Mouse (Mus musculus): ENCODE results near the gene Galntl6. TPM values are rescaled to one million over a fixed set of nuclear protein-coding genes. Genes with fewer than 3 reads are reported as not detected.

The Galntl6 gene
- polyA plus RNA-seq, 1 experiment = 0.37 TPM

DNA sequence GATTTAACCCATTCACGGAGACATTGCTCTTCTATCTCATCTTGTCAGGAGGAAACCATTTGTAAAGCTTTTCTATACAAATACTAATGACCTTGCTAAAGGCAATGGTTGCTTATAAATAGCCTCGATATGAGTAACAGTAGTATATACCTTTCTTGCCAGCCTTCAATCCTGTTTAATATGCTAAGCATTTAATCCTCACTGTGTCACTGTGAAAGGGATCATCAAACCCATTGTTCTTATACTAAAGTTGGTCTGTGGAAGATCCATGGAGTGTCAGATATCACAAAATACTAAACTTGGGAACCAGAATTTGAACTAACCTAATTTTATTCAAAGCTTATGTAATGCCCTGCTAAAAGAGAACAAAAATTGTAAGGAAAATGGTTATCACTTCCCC lies 8.0 kb downstream of the Galntl6 start:
- H3K4me3 ChIP-seq (replicated peaks; ENCODE audit: control insufficient read depth, low read depth, low read length) = no peak overlapping the region
- no peaks in the 10 kb centered on the region for H3K4me1 ChIP-seq (ENCODE audit: control insufficient read depth, insufficient read depth, low read length)
- H3K27ac ChIP-seq (ENCODE audit: control insufficient read depth, insufficient read depth, low read depth, low read length, poor library complexity) = no peak overlapping the region
- no peak for TF ChIP-seq CTCF (IDR thresholded peaks at IDR 0.05; ENCODE audit: control insufficient read depth, insufficient read depth, low read length)
- TF ChIP-seq POLR2A (IDR thresholded peaks at IDR 0.05; ENCODE audit: borderline replicate concordance, control insufficient read depth, low read depth, low read length) = no peak
- 33% methylated on average over 2 of the region's 2 CpGs for WGBS

DNA sequence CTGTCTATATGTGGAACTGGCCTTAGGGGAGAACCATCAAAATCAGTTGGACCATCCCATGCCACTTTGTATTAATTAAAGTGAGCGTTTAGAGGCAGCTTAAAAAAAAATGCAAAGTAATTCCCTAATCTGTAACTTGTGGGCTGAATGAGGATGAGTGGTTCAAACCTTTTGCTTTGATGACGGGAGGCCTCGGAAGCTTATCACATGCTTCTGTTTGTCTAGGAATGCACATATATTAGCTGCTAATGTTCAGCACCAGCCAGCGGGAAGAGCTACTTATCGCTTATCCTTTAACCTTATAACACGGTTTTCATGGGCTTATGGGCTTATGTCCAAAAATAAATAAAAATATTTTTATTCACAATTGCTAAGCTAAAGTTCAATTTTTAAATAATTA lies 16.5 kb downstream of the Galntl6 start:
- H3K4me3 ChIP-seq (replicated peaks; ENCODE audit: control insufficient read depth, low read depth, low read length) = no peak overlapping the region
- TF ChIP-seq CTCF (IDR thresholded peaks at IDR 0.05; ENCODE audit: control insufficient read depth, insufficient read depth, low read length) (no peak), POLR2A (IDR thresholded peaks at IDR 0.05; ENCODE audit: borderline replicate concordance, control insufficient read depth, low read depth, low read length) (no peak)
- no peaks in the 10 kb centered on the region for H3K4me1 ChIP-seq (ENCODE audit: control insufficient read depth, insufficient read depth, low read length)
- H3K27ac ChIP-seq (ENCODE audit: control insufficient read depth, insufficient read depth, low read depth, low read length, poor library complexity) = no peak overlapping the region
- WGBS = 82% methylated on average over 6 of the region's 6 CpGs

DNA sequence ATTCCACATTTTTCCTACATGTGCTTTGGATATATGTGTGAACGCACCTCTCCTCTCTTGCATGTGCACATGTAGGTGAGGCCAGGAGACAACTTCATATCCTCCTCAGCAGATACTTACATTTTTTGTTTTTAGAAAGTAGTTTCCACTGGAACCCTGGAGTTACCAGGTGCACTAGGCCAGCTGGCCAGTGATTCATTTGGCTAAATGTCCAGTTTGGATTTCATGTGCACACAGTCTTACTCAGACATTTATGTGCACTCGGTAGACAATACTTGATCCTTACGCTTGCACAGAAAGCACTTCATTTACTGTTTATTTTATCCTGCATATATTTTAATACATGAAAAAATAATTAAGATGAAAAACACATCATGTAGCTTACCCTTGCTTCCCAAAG lies 21.8 kb downstream of the Galntl6 start:
- 84% methylated on average over 3 of the region's 3 CpGs for WGBS

DNA sequence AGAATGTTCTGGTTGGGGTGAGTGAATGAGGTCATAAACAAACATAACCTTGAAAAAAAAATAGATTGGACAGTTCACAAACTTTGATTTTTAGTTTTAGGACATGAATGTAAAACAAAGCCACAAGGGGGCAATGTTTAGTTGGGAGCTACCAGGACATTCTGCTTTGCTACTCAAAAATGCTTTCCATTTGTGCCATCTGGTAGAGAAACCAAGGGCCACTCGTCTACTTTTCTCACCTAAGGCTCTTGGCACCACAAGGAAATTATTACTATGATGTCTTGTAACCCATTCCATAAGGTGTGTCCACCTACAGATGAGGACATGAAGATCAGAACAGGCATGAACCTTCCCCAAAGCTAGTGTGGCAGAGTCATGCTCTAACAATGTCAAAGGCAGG lies 26.0 kb downstream of the Galntl6 start:
- no peaks in the 10 kb centered on the region for H3K4me1 ChIP-seq (ENCODE audit: control insufficient read depth, insufficient read depth, low read length)
- H3K4me3 ChIP-seq (replicated peaks; ENCODE audit: control insufficient read depth, low read depth, low read length) = no peak overlapping the region
- no peak overlapping the region for H3K27ac ChIP-seq (ENCODE audit: control insufficient read depth, insufficient read depth, low read depth, low read length, poor library complexity)
- no peak for TF ChIP-seq POLR2A (IDR thresholded peaks at IDR 0.05; ENCODE audit: borderline replicate concordance, control insufficient read depth, low read depth, low read length)
- TF ChIP-seq CTCF (IDR thresholded peaks at IDR 0.05; ENCODE audit: control insufficient read depth, insufficient read depth, low read length) = no peak
- WGBS = 3% methylated on average over 1 of the region's 1 CpGs

More for the DNA sequence above, 21.8 kb downstream of the Galntl6 start:
- Histone ChIP-seq H3K4me1 (ENCODE audit: control insufficient read depth, insufficient read depth, low read length) (no peaks in the 10 kb centered on the region), H3K27ac (ENCODE audit: control insufficient read depth, insufficient read depth, low read depth, low read length, poor library complexity) (no peak overlapping the region), H3K4me3 (replicated peaks; ENCODE audit: control insufficient read depth, low read depth, low read length) (no peak overlapping the region)
- TF ChIP-seq CTCF (IDR thresholded peaks at IDR 0.05; ENCODE audit: control insufficient read depth, insufficient read depth, low read length) = no peak
- TF ChIP-seq POLR2A (IDR thresholded peaks at IDR 0.05; ENCODE audit: borderline replicate concordance, control insufficient read depth, low read depth, low read length) = no peak

DNA sequence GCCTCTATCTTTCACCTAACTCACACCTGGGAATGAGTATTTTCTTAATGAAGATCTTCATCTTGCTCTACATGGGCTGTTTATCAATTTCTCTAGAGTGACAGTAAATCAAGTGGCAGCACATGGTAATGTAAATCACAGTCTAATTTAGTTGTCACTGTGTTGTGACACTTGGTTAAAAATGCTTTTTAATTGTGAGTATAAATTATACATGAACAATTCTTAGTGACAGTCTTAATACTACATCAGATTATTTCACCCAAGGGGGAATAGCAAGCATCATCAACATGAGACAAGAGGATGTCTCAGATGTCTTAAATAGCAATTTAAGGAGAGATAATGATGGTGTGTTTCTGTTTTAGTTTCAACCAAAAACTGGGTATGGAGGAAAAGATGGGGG lies 88.1 kb downstream of the Galntl6 start:
- no peak overlapping the region for H3K4me3 ChIP-seq (replicated peaks; ENCODE audit: control insufficient read depth, low read depth, low read length)

DNA sequence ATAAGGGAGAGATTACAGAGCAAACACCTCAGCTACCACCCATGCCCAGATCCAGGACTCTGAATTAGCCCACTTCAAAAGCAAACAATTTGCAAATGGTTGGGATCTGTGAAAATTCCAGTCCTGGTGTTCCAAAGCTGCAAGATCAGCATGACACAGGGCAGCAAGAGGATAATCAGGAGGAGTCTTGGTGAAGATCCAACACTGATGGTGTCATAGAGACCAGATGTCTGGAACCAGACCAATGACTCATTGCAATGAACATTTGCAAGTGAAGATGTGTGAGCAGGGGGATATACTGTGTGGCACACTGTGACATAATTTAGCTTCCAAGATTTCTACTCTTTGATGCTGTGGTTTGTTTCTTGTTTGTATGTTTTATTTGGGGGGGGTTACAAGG lies 107.2 kb downstream of the Galntl6 start:
- no peak overlapping the region for H3K4me3 ChIP-seq (replicated peaks; ENCODE audit: control insufficient read depth, low read depth, low read length)
- H3K27ac ChIP-seq (ENCODE audit: control insufficient read depth, insufficient read depth, low read depth, low read length, poor library complexity) = no peak overlapping the region
- no peaks in the 10 kb centered on the region for H3K4me1 ChIP-seq (ENCODE audit: control insufficient read depth, insufficient read depth, low read length)
- no peak for TF ChIP-seq CTCF (IDR thresholded peaks at IDR 0.05; ENCODE audit: control insufficient read depth, insufficient read depth, low read length)
- TF ChIP-seq POLR2A (IDR thresholded peaks at IDR 0.05; ENCODE audit: borderline replicate concordance, control insufficient read depth, low read depth, low read length) = no peak

More for the DNA sequence above, 88.1 kb downstream of the Galntl6 start:
- no peak for TF ChIP-seq POLR2A (IDR thresholded peaks at IDR 0.05; ENCODE audit: borderline replicate concordance, control insufficient read depth, low read depth, low read length)
- no peak for TF ChIP-seq CTCF (IDR thresholded peaks at IDR 0.05; ENCODE audit: control insufficient read depth, insufficient read depth, low read length)
- no peaks in the 10 kb centered on the region for H3K4me1 ChIP-seq (ENCODE audit: control insufficient read depth, insufficient read depth, low read length)
- no peak overlapping the region for H3K27ac ChIP-seq (ENCODE audit: control insufficient read depth, insufficient read depth, low read depth, low read length, poor library complexity)

DNA sequence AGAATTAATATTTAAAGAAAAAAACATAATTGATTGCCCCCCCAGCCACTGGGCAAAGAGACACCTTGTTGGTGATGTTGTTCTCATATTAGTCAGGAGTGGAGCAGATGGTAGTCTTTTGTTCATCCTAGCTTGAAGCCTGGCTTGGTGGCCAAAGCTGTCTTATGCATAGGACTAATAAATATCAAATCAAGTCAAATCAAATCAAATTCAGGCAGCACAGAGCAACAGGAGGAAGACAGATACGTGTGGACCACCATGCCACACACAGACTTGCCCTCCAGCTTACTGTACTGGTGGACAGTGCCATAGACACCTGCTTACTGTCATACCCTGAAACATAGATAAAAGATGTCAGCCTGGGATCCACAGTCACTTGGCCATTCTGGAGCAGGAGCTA lies 110.6 kb downstream of the Galntl6 start:
- no peak overlapping the region for H3K4me3 ChIP-seq (replicated peaks; ENCODE audit: control insufficient read depth, low read depth, low read length)
- no peak for TF ChIP-seq CTCF (IDR thresholded peaks at IDR 0.05; ENCODE audit: control insufficient read depth, insufficient read depth, low read length)
- no peak for TF ChIP-seq POLR2A (IDR thresholded peaks at IDR 0.05; ENCODE audit: borderline replicate concordance, control insufficient read depth, low read depth, low read length)
- H3K4me1 ChIP-seq (ENCODE audit: control insufficient read depth, insufficient read depth, low read length) = no peaks in the 10 kb centered on the region
- no peak overlapping the region for H3K27ac ChIP-seq (ENCODE audit: control insufficient read depth, insufficient read depth, low read depth, low read length, poor library complexity)
- 41% methylated on average over 1 of the region's 1 CpGs for WGBS

DNA sequence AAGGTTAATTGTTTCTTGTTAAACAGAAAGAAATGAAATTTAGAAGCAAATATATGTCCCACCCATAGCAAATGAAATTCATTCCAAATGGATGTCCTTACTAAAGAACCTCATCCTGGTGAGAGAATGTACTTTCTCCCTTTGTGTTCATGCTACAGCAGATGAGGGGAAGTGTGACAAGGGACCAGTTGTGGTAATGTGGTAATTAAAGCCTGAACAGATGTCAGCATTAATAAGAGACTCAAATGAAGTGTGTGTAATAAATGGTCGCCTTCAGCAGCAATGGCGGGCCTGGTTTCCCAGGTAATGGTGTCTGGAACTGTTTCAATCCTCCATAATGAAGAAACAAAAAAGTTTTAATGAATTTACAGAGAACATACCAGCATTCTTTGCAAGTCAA lies 158.7 kb downstream of the Galntl6 start:
- 69% methylated on average over 2 of the region's 2 CpGs for WGBS
- TF ChIP-seq CTCF (IDR thresholded peaks at IDR 0.05; ENCODE audit: control insufficient read depth, insufficient read depth, low read length) = no peak
- TF ChIP-seq POLR2A (IDR thresholded peaks at IDR 0.05; ENCODE audit: borderline replicate concordance, control insufficient read depth, low read depth, low read length) = no peak
- no peak overlapping the region for H3K4me3 ChIP-seq (replicated peaks; ENCODE audit: control insufficient read depth, low read depth, low read length)

DNA sequence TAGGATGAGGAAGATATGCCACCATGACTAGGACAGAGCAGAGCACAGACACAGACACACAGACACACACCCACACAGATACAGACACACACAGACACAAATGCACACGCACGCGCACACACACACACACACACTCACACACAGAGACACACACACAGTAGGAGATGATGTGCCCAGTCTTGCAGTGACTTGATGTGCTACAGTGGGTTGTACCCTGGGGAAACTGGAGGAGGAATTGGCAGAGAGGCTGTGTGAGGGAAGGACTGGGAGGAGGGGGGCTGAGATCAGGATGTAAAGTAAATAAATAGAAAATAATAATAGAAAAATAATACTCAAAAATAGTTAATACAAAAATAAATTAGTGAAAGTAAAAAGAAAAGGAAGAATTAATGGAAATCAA lies 174.5 kb downstream of the Galntl6 start:
- no peak overlapping the region for H3K4me3 ChIP-seq (replicated peaks; ENCODE audit: control insufficient read depth, low read depth, low read length)

More for the DNA sequence above, 158.7 kb downstream of the Galntl6 start:
- H3K27ac ChIP-seq (ENCODE audit: control insufficient read depth, insufficient read depth, low read depth, low read length, poor library complexity) = no peak overlapping the region
- H3K4me1 ChIP-seq (ENCODE audit: control insufficient read depth, insufficient read depth, low read length) = no peaks in the 10 kb centered on the region

More for the DNA sequence above, 174.5 kb downstream of the Galntl6 start:
- WGBS = 91% methylated on average over 3 of the region's 3 CpGs
- H3K4me1 ChIP-seq (ENCODE audit: control insufficient read depth, insufficient read depth, low read length) = no peaks in the 10 kb centered on the region
- H3K27ac ChIP-seq (ENCODE audit: control insufficient read depth, insufficient read depth, low read depth, low read length, poor library complexity) = no peak overlapping the region
- TF ChIP-seq POLR2A (IDR thresholded peaks at IDR 0.05; ENCODE audit: borderline replicate concordance, control insufficient read depth, low read depth, low read length) = no peak
- no peak for TF ChIP-seq CTCF (IDR thresholded peaks at IDR 0.05; ENCODE audit: control insufficient read depth, insufficient read depth, low read length)
